Mouse (Mus musculus): ENCODE data around the gene Rtl1.

Gene Rtl1

DNA sequence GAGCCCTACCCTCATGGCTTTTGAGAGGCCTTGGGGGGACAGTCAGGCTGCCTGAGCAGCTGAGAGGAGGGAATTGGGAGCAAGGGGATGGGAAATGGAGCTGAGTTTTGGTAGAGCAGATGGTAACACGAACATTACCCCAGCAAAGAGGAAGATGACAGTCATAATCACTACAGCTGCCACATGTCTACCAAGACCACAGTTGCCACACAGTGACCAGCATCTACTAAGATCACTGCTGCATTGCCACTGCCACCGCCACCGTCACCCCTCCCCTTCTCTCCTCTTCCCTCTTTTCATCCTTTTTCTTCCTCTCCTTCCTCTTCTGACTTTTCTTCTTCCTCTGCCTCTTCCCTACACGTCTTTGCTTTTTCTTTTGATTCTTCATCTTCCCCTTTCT, 27.9 kb downstream of the Rtl1 start:
- DNase-seq (ENCODE audit: low spot score), result no peak

DNA sequence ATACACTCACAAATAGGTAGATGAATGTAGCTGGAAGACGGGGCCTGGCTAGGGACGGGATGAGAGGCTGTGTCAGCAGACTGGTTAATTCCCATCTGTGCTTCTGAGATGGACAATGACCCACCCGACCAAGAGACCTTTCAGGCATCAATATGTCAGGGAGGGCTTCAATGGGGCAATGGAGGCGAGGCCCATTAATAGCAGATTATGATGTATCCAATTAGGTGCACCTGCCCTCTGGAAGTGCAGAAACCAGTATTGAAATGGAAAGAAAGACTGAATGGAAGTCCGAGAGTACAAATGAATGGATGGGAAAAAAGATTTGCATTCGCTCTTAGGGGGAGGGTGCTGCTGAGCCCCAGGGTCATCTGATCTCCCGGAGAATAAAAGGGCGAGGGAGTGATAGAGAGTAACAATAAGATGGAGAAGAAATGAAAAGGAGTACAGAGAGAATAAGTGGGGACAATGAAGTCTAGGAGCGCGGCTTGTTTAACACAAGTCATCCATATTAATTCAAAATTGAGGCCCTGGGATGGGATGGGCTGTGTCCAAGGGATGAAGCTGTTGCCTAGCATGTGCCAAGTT, 39.9 kb downstream of the Rtl1 start:
- no peak for DNase-seq (ENCODE audit: low spot score)

DNA sequence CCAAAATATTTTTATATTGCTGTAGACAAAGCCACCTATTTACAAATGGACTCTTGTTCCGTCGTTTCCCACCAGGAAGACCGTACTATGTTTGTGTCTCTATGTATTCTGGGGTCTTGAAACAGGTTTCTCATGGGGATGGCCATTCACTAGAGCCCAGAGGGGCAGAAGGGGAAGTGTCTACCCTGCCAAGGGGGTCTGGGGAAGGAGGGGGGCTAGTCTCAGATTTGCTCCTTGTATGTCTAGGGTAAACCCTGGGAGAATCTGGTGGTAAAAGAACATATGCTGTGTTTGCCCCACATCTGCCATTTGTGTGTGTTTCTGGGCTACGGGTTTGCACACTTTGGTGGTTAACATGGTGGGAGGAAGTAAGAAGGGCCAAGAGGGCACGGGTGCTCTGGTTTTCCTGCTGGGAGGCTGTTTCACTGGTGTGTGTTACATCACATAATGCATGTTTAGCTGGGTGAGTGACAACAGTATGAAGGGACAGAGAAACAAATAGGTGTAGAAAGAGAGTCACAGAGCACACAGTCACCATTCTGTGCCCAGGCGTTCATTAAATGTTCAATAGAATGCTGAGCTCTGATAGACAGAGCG, 41.1 kb downstream of the Rtl1 start:
- DNase-seq (ENCODE audit: low spot score), result no peak

DNA sequence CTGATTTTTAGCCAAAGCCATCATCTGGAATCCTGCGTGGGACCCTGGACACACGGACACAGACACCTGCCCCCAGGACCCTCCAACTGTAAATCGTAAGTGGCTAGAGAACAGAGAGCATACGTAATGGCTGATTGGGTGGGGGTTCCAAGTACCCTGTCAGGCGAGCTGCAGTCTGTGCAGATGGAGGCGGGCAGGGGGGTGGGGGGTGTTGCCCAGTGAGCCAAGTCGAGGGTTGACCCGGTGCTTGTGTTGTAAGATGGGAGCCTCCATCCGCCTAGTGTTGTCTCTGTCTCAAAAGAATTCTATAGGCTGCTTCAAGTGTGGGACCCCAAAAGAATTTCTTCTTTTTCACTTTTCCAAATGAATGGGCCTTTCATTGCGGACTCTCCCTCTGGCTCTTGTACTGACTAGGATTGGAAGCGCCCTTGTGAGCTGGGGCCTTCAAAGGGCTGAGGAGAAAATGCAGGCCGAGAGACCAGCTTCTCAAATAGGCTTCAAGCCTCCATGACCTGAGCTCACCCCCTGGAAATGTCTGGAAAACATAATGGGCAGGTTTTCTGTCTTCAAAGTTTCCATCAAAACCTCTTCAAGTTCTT, 41.8 kb downstream of the Rtl1 start:
- DNase-seq (ENCODE audit: low spot score), result no peak

DNA sequence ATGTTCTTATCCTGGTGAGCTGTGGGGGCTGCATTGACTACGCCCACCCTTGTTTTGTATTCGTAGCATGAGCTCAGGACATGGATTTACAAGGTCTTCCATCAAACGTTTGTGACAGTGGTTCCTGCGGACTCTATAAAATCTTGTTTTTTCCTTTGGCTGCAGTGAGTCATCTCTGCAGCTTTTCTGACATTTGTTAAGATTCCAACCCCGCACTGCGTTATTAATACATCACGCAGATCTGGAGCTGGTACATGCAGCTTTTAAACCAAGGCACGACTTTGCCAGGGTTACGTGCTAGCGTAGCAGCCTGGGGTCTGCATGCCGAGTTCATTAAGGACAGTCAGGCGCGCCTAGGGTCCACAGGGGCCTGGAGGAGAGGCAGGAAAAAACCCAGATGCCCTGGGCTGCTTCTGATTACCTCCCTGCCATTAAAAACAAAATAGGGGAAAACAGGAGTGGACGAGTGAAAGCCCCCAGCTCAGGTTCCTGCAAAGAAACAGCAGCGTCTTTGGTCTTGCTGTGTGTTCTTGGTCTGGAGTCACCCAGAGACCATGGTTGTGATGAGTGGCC, 44.2 kb downstream of the Rtl1 start:
- DNase-seq (ENCODE audit: low spot score), result no peak

DNA sequence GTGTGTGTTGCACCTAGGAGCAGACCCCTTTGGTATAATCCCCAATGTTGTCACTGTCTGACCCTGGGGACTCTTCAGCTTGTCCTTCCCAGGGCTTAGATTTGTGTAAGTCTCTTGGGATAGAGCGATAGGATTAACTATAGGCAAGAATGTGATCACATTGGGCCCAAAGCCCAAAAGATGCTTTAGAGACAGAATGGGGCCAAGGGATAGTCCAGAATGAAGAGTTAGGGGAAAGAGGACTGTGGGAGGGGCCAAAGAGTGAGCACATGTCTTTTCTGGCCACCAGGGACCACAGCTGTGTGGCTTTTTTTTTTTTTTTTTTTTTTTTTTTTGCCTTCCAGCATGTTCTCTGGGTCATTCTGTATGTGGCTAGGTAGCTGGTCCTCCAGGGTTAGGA, 46.6 kb downstream of the Rtl1 start:
- no peak for DNase-seq (ENCODE audit: low spot score)

DNA sequence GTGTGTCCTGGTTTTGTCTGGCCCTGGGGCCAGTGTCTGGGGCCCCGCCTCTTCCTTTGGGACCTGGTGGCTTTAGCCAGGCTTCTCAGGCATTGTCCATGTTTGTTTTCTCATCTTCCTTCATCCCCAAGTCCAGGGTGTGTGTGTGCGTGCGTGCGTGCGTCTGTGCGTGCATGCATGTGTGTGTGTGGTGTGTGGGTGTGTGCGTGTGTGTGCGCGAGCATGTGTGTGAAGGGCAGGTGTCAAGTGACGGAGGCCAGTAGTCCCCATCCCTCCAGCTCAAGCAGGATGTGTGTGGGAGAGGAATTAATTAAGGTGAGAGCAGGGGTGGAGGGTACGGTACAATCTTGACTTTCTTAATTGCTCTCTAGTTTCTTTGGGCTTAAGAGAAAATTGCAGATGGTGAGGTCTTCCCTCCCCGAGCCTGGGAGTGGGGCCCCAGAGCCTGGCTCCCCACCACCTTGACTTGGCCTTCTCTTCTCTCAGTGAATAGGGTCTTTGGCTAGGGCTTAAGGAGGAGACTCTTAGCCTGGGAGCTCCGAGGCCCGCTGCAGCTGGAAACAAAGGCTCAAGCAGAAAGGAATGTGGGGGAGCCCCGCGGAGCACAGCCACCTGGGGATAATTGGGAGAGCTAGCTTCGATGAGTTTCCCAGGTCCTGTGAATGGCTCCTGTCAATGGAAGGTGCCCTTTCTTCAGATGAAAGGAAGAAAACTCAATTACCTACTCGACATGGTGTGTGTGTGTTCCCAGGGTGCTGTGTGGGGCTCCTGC, 47.2 kb downstream of the Rtl1 start:
- DNase-seq (ENCODE audit: low spot score), result no peak

DNA sequence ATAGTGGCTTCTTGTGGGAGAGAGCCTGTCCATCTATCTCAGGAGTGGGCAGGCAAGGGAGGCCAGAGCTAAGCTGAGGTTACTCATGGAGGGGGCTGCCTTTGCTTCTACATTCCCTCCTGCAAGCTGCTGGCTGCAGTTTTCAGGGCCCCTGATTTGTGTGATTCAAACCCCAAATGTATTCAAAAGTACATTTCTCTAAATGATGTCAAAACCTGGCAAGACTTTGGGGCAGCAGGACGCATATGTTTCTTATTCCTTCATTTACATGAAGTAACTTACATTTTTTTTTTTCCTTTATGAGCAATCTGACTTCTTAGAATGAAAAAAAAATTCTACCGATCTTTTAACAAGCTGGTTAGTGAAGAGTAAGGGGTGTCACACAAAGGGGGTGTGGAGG, 48.4 kb downstream of the Rtl1 start:
- no peak for DNase-seq (ENCODE audit: low spot score)

DNA sequence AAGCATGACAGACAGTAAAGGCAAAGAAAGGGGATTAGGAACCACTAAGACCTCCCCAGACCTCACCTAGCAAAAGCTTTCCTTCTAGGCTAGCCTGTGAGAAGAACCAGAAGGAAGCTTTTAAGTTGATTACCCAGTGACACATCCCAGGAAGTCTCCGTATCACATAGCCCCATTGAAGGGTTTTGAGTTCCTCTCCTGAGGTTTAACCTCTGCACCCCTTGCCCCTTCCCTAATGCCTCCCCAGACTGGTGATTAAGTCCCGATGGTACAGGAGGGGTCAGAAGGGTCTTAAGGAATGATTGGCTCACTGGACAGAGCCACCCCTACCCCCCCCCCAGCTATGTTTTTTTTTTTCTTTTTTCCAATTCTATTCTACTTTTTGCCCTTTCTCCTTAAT, 53.0 kb downstream of the Rtl1 start:
- no peak for DNase-seq (ENCODE audit: low spot score)

DNA sequence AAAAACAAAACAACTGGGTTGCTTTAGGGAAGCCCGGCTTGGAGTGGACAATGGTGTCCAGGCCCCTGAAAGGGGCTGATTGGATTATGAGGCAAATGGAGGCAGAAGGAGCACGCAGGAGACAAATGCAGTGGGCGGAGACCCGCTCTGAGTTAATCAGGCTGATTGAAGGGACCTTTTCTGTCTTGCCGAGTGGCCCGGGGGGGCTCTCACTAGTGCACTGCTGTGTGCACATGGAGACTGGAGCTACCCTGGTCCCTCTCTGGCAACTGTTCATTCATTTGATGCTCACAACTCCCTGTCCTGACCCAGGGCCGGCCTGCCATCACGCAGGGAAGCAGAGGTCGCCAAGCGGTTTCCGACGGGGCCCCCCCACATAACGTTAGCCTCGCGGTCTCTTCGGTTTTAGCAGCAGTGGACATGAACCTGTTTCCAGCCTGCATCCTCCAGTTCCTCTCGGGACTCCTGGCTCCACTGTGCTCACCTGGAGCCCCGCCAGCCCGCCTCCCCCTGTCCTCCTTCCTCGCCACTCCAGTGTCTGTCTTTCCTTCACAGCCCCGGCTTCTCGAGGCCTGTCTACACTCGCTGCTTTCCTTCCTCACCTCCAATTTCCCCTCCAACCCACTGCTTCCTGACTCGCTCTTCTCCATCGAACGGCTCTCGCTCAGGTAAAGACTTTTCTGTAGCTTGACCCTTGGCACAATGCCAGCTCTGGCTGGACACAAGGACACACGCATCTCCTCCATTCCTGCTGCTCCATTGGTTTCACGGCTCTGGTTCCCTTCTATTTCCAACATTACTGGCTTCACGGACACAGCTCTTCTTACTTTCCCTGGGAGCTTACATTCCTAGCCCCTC, 54.0 kb downstream of the Rtl1 start:
- no peak for DNase-seq (ENCODE audit: low spot score)

DNA sequence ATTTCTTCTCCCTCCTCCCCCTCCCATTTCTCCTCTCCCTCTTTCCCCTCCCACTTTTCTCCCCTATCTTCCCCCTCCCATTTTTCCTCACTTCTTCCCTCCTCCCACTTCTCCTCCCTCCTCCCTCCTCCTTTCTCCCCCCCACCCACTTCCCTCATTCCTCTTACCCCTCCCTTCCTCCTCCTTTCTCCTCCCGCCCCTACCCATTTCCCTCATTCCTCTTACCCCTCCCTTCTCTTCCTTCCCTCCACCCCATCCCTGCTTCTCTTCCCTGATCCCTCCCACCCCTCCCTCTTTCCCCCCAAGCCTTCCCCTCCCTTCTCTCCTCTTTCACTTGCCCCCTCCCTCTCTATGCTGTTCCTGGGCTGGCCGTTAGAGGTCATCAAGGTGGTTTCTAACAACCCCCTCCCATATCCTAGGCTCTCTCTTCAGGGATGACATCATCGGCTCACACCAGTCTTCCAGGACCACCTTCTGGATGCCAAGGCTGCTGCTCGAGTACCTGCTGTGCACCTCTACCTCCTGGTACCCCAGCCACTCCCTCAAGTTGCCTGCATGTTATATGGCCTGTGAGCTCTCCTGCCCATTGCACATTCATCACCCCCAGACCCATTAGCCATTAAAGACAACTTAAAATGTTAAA, 56.7 kb downstream of the Rtl1 start:
- DNase-seq (ENCODE audit: low spot score), result no peak

DNA sequence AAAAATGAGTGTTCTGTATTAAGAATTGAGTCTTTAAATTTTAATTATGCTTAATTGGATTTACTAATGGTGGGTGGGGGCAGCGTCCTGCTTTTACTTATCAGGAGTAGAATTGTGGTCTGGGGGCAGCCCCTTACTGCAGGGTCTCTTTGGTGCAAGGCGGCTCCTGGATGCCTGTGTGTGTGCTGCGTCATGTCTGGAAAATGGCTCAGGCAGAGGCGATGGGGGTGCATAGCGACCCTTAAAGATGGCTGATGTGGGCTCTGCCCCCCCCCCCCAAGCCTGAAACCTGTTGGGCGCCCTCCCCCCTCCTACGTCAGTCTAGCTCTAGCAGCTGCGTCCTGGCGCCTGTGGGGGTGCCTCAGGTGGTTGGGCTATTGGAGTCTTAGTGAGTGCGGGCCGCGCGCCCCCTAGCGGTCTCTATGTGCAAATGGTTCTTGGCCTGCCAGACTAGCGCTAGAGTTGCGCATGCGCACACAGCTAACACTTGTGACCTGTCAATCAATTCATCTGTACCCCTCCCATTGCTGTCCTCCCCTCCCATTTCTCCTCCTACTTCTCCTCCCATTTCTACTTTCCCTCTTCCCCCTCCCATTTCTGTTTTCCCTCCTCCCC, 57.4 kb downstream of the Rtl1 start:
- no peak for DNase-seq (ENCODE audit: low spot score)

DNA sequence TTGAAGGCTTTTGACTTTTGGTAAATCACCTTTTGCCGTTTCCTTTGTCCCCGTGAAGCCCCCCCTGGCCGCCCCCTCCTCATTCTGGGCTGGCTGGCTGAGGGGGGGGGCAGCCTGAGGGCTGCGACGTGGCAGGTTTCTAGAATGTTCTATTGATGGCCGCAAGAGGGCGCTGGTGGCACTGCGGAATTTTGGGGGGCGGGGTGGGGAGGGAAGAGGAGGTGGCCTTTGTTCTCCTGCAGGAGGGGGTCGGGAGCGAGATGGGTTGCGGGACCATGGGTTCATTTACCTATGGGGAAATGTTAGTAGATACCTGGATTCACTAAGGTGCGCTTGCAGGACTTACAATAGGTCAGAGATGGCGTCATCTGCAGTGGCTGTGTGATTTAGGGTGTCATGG, 58.1 kb downstream of the Rtl1 start:
- no peak for DNase-seq (ENCODE audit: low spot score)

DNA sequence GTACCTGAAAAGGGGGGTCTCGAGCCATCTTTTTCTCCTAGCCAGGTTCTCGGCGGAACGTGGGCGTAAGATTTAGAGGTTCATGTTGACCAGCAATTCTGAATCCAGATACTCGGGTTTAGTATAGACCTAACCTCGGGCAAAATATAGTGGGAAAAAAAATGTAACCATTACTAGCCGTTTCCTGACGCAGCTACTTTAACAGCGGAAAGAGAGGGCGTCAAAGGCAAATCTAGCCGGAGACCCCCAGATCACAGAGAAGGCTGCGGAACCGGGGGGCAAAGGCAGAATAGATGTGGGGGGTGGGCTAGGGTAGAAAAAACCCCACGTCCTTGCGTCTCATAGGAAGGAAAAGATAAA, 58.6 kb downstream of the Rtl1 start:
- DNase-seq (ENCODE audit: low spot score), result no peak

DNA sequence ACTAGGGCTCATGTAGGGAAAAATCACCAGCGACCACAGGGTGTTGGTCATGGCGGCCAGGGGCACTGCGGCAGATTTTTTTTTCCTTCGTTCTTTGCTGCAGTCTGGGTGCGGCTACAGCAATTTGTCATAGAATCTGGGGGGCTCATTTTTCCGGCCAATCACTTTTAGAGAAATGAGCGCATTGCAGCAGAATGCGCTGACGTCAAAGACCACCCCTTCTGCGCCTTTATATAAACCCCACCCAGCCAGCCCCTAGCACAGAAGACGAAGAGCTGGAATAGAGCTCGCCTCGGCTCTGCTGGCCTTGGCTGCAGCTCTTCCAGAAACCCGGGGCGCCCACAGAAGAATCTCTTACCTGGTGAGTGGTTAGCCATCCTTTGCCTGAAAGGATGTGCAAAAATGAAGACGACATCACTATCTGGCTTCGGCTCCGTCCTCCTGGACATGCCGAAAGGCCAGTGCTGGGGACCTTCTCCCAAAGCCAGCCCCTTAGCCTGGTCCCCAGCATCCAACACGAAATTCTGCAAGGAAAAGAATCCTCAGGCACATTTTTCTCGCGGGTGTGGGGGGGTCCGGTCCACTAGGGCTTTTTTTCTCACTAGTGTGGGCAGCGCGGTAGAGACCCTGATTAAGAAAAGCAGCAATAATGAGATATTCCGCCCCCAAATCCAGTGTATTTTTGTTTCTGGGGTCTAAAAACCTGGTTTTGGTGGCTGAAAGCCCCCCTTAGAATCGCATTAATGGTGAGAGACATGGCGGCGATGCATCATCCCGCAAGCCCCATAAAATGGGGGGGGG, 59.2 kb downstream of the Rtl1 start:
- peak; percentile 23 for DNase-seq (ENCODE audit: low spot score)

DNA sequence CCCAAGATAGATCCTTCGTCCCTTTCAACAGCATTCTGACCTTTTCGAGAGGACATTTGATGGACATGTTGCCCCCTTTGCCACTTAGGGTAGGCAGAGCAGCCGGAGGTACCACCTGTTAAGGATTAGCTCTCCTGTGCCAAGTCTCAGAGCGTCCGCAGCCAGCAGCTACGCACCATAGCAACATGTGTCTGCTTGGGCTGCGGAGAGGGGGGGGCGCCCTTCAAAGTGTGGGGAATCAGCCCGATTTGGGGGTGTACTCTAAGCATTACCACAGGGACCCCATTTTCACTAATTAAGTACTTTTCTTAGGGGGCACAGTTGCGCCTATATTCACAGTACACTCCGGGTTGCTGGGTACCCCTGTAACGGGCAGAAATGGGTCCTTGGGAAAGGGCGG, 60.2 kb downstream of the Rtl1 start:
- DNase-seq (ENCODE audit: low spot score), result no peak

Measured in ovary, adult 18-20 months (tissue).